Mouse (Mus musculus) limb, embryonic 13.5 days (tissue): ENCODE results near the gene Il6st. TPM values are rescaled to one million over a fixed set of nuclear protein-coding genes. Genes with fewer than 3 reads are reported as not detected.

Experiments used
- ATAC-seq: fragments of 200-750 bp; cut with Nextera tagmentation; 2 replicates; pipeline ENCODE4 v1.8.0; 2017; ENCODE audit warnings: low read depth, moderate number of reproducible peaks, moderate TSS enrichment; ENCODE audit not compliant: low FRiP score
- H3K27ac ChIP-seq: fragments of 300-500 bp; sonication (generic); 2 replicates; pipeline ENCODE4 v1.5.1; 2015; ENCODE audit warnings: inconsistent platforms, mild to moderate bottlenecking, moderate library complexity
- H3K27me3 ChIP-seq: fragments of 300-500 bp; sonication (generic); 2 replicates; pipeline ENCODE4 v1.6.1; 2015; ENCODE audit warnings: mild to moderate bottlenecking, inconsistent platforms
- H3K36me3 ChIP-seq: fragments of 300-500 bp; sonication (generic); 2 replicates; pipeline ENCODE4 v1.6.1; 2015; ENCODE audit warnings: inconsistent platforms, mild to moderate bottlenecking, moderate library complexity
- H3K4me1 ChIP-seq: fragments of 300-500 bp; sonication (generic); 2 replicates; pipeline ENCODE4 v1.6.1; 2015; ENCODE audit warnings: inconsistent platforms
- H3K4me2 ChIP-seq: fragments of 300-500 bp; sonication (generic); replicated peaks from 2 replicates; pipeline ENCODE4 v1.6.1; 2015; ENCODE audit warnings: inconsistent platforms, mild to moderate bottlenecking, moderate library complexity
- H3K4me3 ChIP-seq: fragments of 300-500 bp; sonication (generic); 2 replicates; pipeline ENCODE4 v1.5.1; 2015; ENCODE audit warnings: moderate library complexity, mild to moderate bottlenecking, inconsistent platforms
- H3K9ac ChIP-seq: fragments of 300-500 bp; sonication (generic); 2 replicates; pipeline ENCODE4 v1.6.1; 2015; ENCODE audit warnings: mild to moderate bottlenecking, inconsistent platforms
- H3K9me3 ChIP-seq: fragments of 300-500 bp; sonication (generic); 2 replicates; pipeline ENCODE4 v1.6.1; 2016; ENCODE audit warnings: inconsistent platforms
- WGBS: fragments of 180-500 bp; shearing (Covaris S2); methylation state at CpG from one replicate; pipeline ENCODE4 v1.1.7; 2015; 5-methylcytosine and 5-hydroxymethylcytosine counted together
- polyA plus RNA-seq: library from polyadenylated mRNA; unstranded; fragments of >200 nt; fragmentation: Nextera tagmentation; extraction: Ambion mirVana; gene quantifications from 2 replicates; pipeline ENCODE4 v1.2.1, GENCODE M21; 2015

Il6st gene
- polyA plus RNA-seq, 1 experiment from 2014 or later: 41.1 TPM

GRCm38 (mm10) chr13:112457366-112457765 lies 6.5 kb upstream of the Il6st start:
- 0 out of 2 replicates have a peak, but pooled peaks have one; percentile 36 for ATAC-seq
- peaks cover 8% of the 10 kb centered on the region for H3K4me1 ChIP-seq
- H3K9ac ChIP-seq: no peak overlapping the region
- H3K27me3 ChIP-seq: no peaks in the 10 kb centered on the region
- H3K4me3 ChIP-seq: no peak overlapping the region
- no peak overlapping the region for H3K4me2 ChIP-seq
- 60% methylated on average over 6 of the region's 6 CpGs for WGBS
- no peak overlapping the region for H3K27ac ChIP-seq
- no peaks in the 10 kb centered on the region for H3K9me3 ChIP-seq
- no peaks in the 10 kb centered on the region for H3K36me3 ChIP-seq

GRCm38 (mm10) chr13:112458016-112458415 lies 5.9 kb upstream of the Il6st start:
- Histone ChIP-seq H3K27ac (no peak overlapping the region), H3K9ac (no peak overlapping the region), H3K9me3 (no peaks in the 10 kb centered on the region), H3K36me3 (no peaks in the 10 kb centered on the region), H3K4me2 (no peak overlapping the region), H3K27me3 (no peaks in the 10 kb centered on the region), H3K4me3 (no peak overlapping the region), H3K4me1 (peaks cover 8% of the 10 kb centered on the region)
- no peak for ATAC-seq
- WGBS: 78% methylated on average over 4 of the region's 4 CpGs

DNA sequence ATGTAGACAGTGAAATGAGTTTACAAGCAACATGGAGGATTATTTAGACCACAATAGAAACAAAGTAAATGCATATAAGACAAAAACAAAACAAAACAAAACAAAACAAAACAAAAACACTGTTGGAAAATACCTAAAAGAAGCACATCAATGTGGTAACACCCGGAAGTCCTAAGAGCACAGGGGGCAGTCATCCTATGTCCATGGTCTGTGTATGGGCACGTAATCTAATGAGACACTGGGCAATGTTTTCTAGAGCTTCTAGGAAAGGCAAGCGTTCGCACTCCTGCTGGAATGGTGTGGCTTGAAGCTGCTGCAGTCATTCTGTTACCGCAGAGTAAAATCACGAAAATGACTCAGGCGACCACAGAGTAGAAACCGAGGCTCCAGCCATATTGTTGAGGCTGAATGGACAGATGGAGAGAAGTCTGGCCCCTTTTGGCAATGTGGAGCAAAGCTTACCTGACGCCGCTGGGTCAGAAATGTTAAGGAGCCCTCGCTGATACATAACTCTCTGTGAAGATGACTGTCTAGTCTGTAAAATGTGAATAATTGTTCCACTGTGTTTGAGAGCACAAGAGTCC lies 5.3 kb upstream of the Il6st start:
- H3K4me2 ChIP-seq: no peak overlapping the region
- H3K4me3 ChIP-seq: no peak overlapping the region
- H3K9me3 ChIP-seq: no peaks in the 10 kb centered on the region
- no peak overlapping the region for H3K9ac ChIP-seq
- WGBS: 89% methylated on average over 11 of the region's 11 CpGs
- no peak overlapping the region for H3K27ac ChIP-seq
- no peaks in the 10 kb centered on the region for H3K36me3 ChIP-seq
- no peak for ATAC-seq
- no peaks in the 10 kb centered on the region for H3K27me3 ChIP-seq
- peaks cover 13% of the 10 kb centered on the region for H3K4me1 ChIP-seq

GRCm38 (mm10) chr13:112459956-112460355 lies 3.9 kb upstream of the Il6st start:
- Histone ChIP-seq H3K27ac (no peak overlapping the region), H3K4me2 (no peak overlapping the region), H3K4me3 (no peak overlapping the region), H3K4me1 (peaks cover 16% of the 10 kb centered on the region), H3K27me3 (no peaks in the 10 kb centered on the region), H3K9me3 (no peaks in the 10 kb centered on the region), H3K36me3 (no peaks in the 10 kb centered on the region), H3K9ac (no peak overlapping the region)
- no peak for ATAC-seq
- 90% methylated on average over 6 of the region's 6 CpGs for WGBS

GRCm38 (mm10) chr13:112462411-112462987 lies 1.4 kb upstream of the Il6st start:
- H3K4me2 ChIP-seq: no peak overlapping the region
- 61% methylated on average over 6 of the region's 6 CpGs for WGBS
- H3K9ac ChIP-seq: no peak overlapping the region
- H3K9me3 ChIP-seq: no peaks in the 10 kb centered on the region
- H3K36me3 ChIP-seq: peaks cover 2% of the 10 kb centered on the region; the same call in 1 of the 2 replicates
- no peaks in the 10 kb centered on the region for H3K27me3 ChIP-seq
- H3K4me3 ChIP-seq: no peak overlapping the region
- no peak overlapping the region for H3K27ac ChIP-seq
- peaks cover 33% of the 10 kb centered on the region for H3K4me1 ChIP-seq
- no peak for ATAC-seq

DNA sequence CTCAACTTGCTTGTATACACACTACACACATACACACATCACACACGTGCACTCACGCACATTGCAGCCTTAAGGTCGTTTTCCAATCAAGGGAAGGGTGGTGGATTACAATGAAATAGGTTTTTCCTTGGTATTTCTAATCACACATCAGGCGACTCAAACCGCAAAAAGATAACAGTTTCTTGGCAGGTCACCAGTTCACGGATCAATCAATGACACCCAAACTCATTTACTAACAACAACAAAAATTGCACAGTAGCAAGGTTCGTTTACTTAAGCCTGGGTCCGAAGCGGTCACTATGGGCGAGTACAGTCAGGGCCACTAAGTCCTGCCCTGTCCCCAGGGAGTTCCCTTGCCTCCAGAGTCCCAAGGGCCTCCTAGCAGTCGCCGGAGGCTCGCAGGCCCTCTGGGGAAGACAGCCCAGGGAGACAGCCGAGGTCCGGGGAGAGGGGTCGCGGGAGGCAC lies 500 bp upstream of the Il6st start:
- Histone ChIP-seq H3K27ac (peak overlapping the region; percentile 70; the same call in 1 of the 2 replicates), H3K27me3 (no peaks in the 10 kb centered on the region), H3K9me3 (no peaks in the 10 kb centered on the region), H3K4me2 (peak overlapping the region; percentile 90), H3K4me1 (peaks cover 28% of the 10 kb centered on the region), H3K36me3 (peaks cover 4% of the 10 kb centered on the region; the same call in 1 of the 2 replicates), H3K9ac (peak overlapping the region; percentile 82), H3K4me3 (peak overlapping the region; percentile 91)
- peak; percentile 57 for ATAC-seq
- WGBS: 4% methylated on average over 17 of the region's 17 CpGs

DNA sequence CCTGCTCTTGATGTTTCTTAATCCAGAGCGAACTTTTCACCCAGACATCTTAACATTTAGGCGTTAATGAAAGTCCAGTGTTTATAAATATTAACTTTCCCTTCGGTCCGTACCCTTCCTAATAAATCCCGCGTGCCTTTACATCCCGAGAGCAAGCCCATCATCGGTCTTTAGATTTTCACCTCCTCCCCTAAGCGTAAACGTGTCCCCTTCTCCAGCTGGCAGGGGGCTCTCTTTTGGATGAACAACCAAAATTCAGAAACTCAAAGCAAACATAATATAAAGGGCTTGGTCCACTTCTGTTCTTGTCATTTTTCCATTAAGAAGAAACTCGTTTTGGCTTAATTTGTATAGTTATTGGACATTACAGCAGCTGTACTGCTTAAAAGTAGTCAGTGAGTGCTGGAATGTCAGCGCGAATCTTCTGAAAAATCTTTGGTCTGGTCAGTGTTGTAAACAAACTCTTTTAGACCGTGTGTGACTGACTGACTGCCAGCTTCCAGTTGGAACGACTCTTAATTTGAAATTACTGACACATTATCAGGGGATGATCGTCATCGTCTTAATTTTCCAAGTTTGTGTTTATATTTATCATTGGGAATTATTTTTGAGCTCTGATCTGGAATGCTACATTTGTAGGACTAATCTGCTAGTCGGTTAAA lies 887 bp downstream of the Il6st start:
- Histone ChIP-seq H3K4me1 (peaks cover 28% of the 10 kb centered on the region), H3K9ac (peak overlapping the region; percentile 92), H3K36me3 (peaks cover 4% of the 10 kb centered on the region; the same call in 1 of the 2 replicates), H3K4me2 (peak overlapping the region; percentile 76), H3K9me3 (no peaks in the 10 kb centered on the region), H3K27ac (peak overlapping the region; percentile 86; the same call in 1 of the 2 replicates), H3K27me3 (no peaks in the 10 kb centered on the region), H3K4me3 (peak overlapping the region; percentile 91)
- ATAC-seq: no peak
- WGBS: 4% methylated on average over 18 of the region's 18 CpGs

GRCm38 (mm10) chr13:112465585-112465984 lies 1.7 kb downstream of the Il6st start:
- Histone ChIP-seq H3K36me3 (peaks cover 4% of the 10 kb centered on the region; the same call in 1 of the 2 replicates), H3K9ac (peak overlapping the region; percentile 25; the same call in 1 of the 2 replicates), H3K4me1 (peaks cover 28% of the 10 kb centered on the region), H3K4me2 (peak overlapping the region; percentile 76), H3K9me3 (no peaks in the 10 kb centered on the region), H3K27ac (no peak overlapping the region), H3K4me3 (peak overlapping the region; percentile 26), H3K27me3 (no peaks in the 10 kb centered on the region)
- 59% methylated on average over 2 of the region's 2 CpGs for WGBS
- no peak for ATAC-seq

- Histone ChIP-seq H3K27ac (no peak overlapping the region), H3K27me3 (no peaks in the 10 kb centered on the region), H3K9ac (0 out of 2 replicates have a peak overlapping the region, but pooled peaks have one; percentile 25), H3K4me2 (peak overlapping the region; percentile 76), H3K9me3 (no peaks in the 10 kb centered on the region), H3K4me3 (peak overlapping the region; percentile 26; the same call in 1 of the 2 replicates), H3K4me1 (peaks cover 28% of the 10 kb centered on the region), H3K36me3 (peaks cover 4% of the 10 kb centered on the region; the same call in 1 of the 2 replicates)
- ATAC-seq: no peak
- 77% methylated on average over 19 of the region's 19 CpGs for WGBS
Observed at GRCm38 (mm10) chr13:112466136-112466945, 2.5 kb downstream of the Il6st start.

DNA sequence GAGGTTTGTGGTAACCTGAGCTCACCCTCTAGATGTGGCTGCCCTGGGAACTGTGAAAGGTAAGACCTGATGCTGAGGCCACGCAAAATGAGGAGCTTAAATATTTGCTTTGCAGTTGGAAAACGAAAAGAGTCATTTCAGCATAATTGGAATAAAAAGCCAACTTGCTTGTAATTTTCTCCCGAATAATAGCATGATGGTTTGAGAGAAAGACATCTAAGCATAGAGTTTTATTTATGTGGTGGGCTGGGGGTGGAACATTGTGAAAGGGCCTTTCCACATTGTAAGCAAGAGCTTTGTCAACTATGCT lies 3.0 kb downstream of the Il6st start:
- no peaks in the 10 kb centered on the region for H3K27me3 ChIP-seq
- H3K4me2 ChIP-seq: peak overlapping the region; percentile 76
- peaks cover 4% of the 10 kb centered on the region; the same call in 1 of the 2 replicates for H3K36me3 ChIP-seq
- no peak overlapping the region for H3K27ac ChIP-seq
- no peak overlapping the region for H3K9ac ChIP-seq
- H3K4me1 ChIP-seq: peaks cover 28% of the 10 kb centered on the region
- no peak overlapping the region for H3K4me3 ChIP-seq
- ATAC-seq: no peak
- no peaks in the 10 kb centered on the region for H3K9me3 ChIP-seq
- WGBS: 75% methylated on average over 3 of the region's 3 CpGs

DNA sequence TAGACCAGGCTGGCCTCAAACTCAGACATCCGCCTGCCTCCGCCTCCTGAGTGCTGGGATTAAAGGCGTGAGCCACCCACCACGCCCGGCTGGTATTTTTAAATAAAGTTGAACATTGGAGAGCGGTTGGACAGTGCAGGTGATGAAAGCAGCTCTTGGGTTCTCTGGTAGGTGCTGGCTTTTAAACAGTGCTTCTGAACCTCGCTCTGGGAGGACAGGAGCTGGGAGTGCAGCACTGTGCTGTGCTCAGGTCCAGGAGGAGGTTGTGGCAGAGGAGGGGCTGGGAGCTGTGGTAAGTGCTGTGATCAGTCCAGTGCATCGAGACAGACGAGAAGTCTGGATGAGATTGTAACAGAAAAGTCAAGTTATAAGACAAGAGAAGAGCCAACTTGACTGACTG lies 3.5 kb downstream of the Il6st start:
- 91% methylated on average over 9 of the region's 9 CpGs for WGBS
- Histone ChIP-seq H3K9ac (no peak overlapping the region), H3K27me3 (no peaks in the 10 kb centered on the region), H3K4me1 (peaks cover 28% of the 10 kb centered on the region), H3K4me2 (no peak overlapping the region), H3K4me3 (no peak overlapping the region), H3K36me3 (peaks cover 4% of the 10 kb centered on the region; the same call in 1 of the 2 replicates), H3K9me3 (no peaks in the 10 kb centered on the region), H3K27ac (no peak overlapping the region)
- no peak for ATAC-seq

- Histone ChIP-seq H3K4me2 (no peak overlapping the region), H3K4me3 (no peak overlapping the region), H3K4me1 (peaks cover 22% of the 10 kb centered on the region), H3K27ac (no peak overlapping the region), H3K27me3 (no peaks in the 10 kb centered on the region), H3K9ac (no peak overlapping the region), H3K9me3 (no peaks in the 10 kb centered on the region), H3K36me3 (peaks cover 4% of the 10 kb centered on the region; the same call in 1 of the 2 replicates)
- no peak for ATAC-seq
- WGBS: 82% methylated on average over 5 of the region's 5 CpGs
Observed at GRCm38 (mm10) chr13:112469491-112469890, 5.6 kb downstream of the Il6st start.
